Mouse (Mus musculus) liver, embryonic 11.5 days (tissue): ENCODE results near the gene Zswim1. TPM values are rescaled to one million over a fixed set of nuclear protein-coding genes. Genes with fewer than 3 reads are reported as not detected.
"Not testable (repeated sequence)": the region's sequence is repeated elsewhere in the genome, so short reads cannot be mapped to it uniquely, and the experiment has no call there.

Experiments
- ATAC-seq: fragments of 200-750 bp; cut with Nextera tagmentation; replicated peaks from 2 replicates; pipeline ENCODE4 v1.8.0; 2017; ENCODE audit warnings: moderate number of reproducible peaks, mild to moderate bottlenecking, moderate TSS enrichment, moderate library complexity; ENCODE audit not compliant: low FRiP score
- DNase-seq: peaks from one replicate; pipeline ENCODE4 v3.0.0-alpha.2; 2017; ENCODE audit warnings: low spot score
- H3K27ac ChIP-seq: fragments of 300-500 bp; sonication (generic); 2 replicates; pipeline ENCODE4 v1.5.1; 2014; ENCODE audit warnings: mild to moderate bottlenecking, low read depth, low read length, control low read depth
- H3K27me3 ChIP-seq: fragments of 300-500 bp; sonication (generic); replicated peaks from 2 replicates; pipeline ENCODE4 v1.6.1; 2014; ENCODE audit warnings: low read length, mixed read lengths; ENCODE audit not compliant: control insufficient read depth, insufficient read depth
- H3K36me3 ChIP-seq: fragments of 300-500 bp; sonication (generic); 2 replicates; pipeline ENCODE4 v1.6.1; 2014; ENCODE audit warnings: mild to moderate bottlenecking, low read length, moderate library complexity, mixed read lengths; ENCODE audit not compliant: control insufficient read depth, insufficient read depth
- H3K4me1 ChIP-seq: fragments of 300-500 bp; sonication (generic); replicated peaks from 2 replicates; pipeline ENCODE4 v1.6.1; 2014; ENCODE audit warnings: low read length, mixed read lengths; ENCODE audit not compliant: control insufficient read depth, insufficient read depth
- H3K4me2 ChIP-seq: fragments of 300-500 bp; sonication (generic); 2 replicates; pipeline ENCODE4 v1.6.1; 2014; ENCODE audit warnings: mild to moderate bottlenecking, control low read depth, moderate library complexity
- H3K4me3 ChIP-seq: fragments of 300-500 bp; sonication (generic); 2 replicates; pipeline ENCODE4 v1.5.1; 2014; ENCODE audit warnings: low read depth, low read length, control low read depth
- H3K9ac ChIP-seq: fragments of 300-500 bp; sonication (generic); 2 replicates; pipeline ENCODE4 v1.6.1; 2014; ENCODE audit warnings: low read depth, low read length, control low read depth
- H3K9me3 ChIP-seq: fragments of 300-500 bp; sonication (generic); 2 replicates; pipeline ENCODE4 v1.6.1; 2016; ENCODE audit warnings: low read length, inconsistent platforms, mixed read lengths; ENCODE audit not compliant: control insufficient read depth
- WGBS: fragments of 180-500 bp; shearing (Covaris S2); extraction: QIAGEN DNeasy Blood & Tissue Kit; methylation state at CpG from one replicate; pipeline ENCODE4 v1.1.7; 2014; 5-methylcytosine and 5-hydroxymethylcytosine counted together
- polyA plus RNA-seq: library from polyadenylated mRNA; unstranded; fragments of >200 nt; fragmentation: Nextera tagmentation; extraction: Ambion mirVana; gene quantifications from 2 replicates; pipeline ENCODE4 v1.2.1, GENCODE M21; 2014

Zswim1 gene
- polyA plus RNA-seq, 1 experiment from 2014 or later = 13.7 TPM

DNA sequence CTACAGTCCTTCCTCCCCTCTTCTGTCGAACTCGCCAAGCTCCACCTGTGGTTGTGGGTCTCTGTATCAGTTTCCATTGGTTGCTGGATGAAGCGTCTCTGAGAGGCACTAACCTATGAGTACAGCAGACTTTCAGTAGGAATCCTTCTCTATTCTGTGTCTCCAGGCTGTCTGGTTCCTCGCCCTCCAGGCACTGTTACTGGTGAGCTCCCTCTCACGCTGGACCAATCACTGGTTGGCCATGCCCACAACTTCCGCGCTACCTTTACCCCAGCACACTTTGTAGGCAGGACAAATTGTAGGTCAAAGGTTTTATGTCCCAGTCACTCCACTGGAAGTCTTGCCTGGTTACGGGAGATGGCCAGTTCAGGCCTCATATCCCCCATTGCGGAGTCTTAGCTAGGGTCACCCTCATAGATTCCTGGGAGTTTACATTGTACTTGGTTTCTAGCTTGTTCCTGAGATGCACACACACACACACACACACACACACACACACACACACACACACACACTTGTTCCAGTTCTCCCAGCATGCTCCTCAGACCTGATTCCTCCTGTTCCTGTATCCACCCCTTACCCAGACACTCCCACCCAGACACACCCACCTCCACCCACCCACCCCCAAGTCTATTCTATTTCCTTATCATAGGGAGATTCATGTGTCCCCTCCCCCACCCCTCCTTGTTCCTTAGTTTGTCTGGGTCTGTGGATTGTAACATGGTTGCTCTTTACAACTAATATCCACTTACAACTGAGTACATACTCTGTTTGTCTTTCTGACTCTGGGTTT is 37.4 kb downstream of the Zswim1 start:
- DNase-seq (no peak), ATAC-seq (peak; percentile 35; the same call in 1 of the 2 replicates)
- Histone ChIP-seq H3K27me3 (peaks cover 36% of the 10 kb centered on the region), H3K9me3 (no peaks in the 10 kb centered on the region), H3K36me3 (no peaks in the 10 kb centered on the region), H3K27ac (peak overlapping the region; percentile 34), H3K4me2 (peak overlapping the region; percentile 6; the same call in 1 of the 2 replicates), H3K9ac (no peak overlapping the region), H3K4me3 (0 out of 2 replicates have a peak overlapping the region, but pooled peaks have one; percentile 4), H3K4me1 (peaks cover 17% of the 10 kb centered on the region)
- WGBS = 44% methylated on average over 9 of the region's 9 CpGs

- no peak overlapping the region for H3K4me3 ChIP-seq
- peaks cover 17% of the 10 kb centered on the region for H3K4me1 ChIP-seq
- no peaks in the 10 kb centered on the region for H3K36me3 ChIP-seq
- H3K9me3 ChIP-seq = no peaks in the 10 kb centered on the region
- H3K27ac ChIP-seq = no peak overlapping the region
- ATAC-seq = no peak
- no peak overlapping the region for H3K9ac ChIP-seq
- 72% methylated on average over 4 of the region's 4 CpGs for WGBS
- no peak for DNase-seq
- H3K4me2 ChIP-seq = no peak overlapping the region
- H3K27me3 ChIP-seq = peaks cover 24% of the 10 kb centered on the region
Measured at GRCm38 (mm10) chr2:164861094-164861493, 38.6 kb downstream of the Zswim1 start.

DNA sequence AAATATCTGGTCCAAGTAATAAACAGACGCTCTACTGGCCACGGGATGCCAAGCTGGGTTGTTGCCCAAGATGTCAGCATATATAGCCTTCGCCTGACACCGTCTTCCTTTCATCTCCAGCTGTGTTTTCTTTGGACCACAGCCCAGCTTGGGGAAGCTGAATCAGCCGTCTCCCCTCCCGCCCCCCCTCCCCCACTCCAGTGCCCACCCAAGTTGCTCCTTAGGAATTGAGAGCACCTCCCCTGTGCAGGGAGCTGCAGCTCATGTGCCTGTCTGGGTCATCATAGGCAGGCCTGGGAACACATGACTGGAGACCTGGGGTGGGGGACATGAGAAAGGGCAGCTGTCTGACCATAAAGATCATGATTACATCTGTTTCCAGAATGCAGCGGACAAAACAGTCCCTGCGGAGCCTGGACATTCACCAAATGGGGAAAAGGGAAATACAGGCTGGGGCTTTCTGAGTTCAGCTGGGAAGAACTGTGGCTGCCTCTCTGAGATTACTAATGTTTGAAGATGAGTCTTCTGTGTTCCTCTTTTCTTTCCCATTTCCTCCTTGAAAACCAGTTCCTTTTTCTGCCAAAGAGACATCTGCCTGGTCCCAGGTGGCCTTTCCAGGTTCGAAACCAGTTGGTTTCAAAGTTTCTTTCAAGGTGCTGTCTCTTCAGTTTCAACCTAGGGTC is 39.8 kb downstream of the Zswim1 start:
- no peak overlapping the region for H3K27ac ChIP-seq
- H3K27me3 ChIP-seq = peaks cover 11% of the 10 kb centered on the region
- ATAC-seq = no peak
- peaks cover 13% of the 10 kb centered on the region for H3K4me1 ChIP-seq
- no peak for DNase-seq
- 54% methylated on average over 9 of the region's 9 CpGs for WGBS
- no peaks in the 10 kb centered on the region for H3K36me3 ChIP-seq
- H3K4me3 ChIP-seq = no peak overlapping the region
- H3K9ac ChIP-seq = no peak overlapping the region
- H3K9me3 ChIP-seq = no peaks in the 10 kb centered on the region
- no peak overlapping the region for H3K4me2 ChIP-seq

DNA sequence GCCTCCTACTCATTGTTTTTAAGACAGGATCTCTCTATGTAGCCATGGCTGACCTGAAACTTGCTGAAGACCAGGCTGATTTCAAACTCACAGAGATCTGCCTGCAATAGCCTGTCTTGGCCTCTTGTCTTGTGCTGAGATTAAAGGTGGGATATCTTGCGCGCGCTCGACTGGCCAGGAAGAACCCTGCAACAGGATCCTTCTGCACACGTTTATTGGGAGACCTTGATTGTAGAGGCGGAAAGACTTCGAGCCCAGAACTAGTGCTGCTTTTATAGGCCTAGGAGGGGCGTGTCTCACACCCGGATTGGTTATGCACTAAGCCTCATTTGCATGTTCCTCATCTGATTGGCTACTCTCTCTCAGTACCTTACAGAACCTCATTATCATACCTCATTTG is 40.9 kb downstream of the Zswim1 start:
- not testable (repeated sequence) for H3K27me3 ChIP-seq, H3K27ac ChIP-seq, DNase-seq, H3K4me3 ChIP-seq, H3K9me3 ChIP-seq, H3K36me3 ChIP-seq, H3K9ac ChIP-seq, ATAC-seq, H3K4me2 ChIP-seq
- H3K4me1 ChIP-seq = peaks cover 13% of the 10 kb centered on the region
- WGBS = 85% methylated on average over 9 of the region's 9 CpGs

DNA sequence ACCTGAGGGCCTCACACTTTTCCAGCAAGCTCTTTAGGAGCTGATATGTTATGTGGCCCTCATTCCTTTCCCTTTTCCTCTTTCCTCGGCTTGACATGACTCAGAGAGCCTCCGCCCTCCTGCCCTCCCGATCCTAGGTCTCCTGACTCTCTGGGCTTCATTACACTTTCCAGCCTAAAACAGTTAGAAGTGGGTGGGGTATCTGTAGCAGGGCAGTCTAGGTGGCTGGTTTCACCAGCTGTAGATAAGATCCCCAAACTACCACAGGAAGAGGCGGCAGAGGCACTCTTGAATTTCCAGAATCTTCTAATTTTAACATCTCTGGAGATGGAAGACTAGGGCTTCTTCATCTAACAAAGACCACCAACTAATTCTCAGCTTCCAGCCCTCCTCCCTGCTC is 42.1 kb downstream of the Zswim1 start:
- Histone ChIP-seq H3K27me3 (no peaks in the 10 kb centered on the region), H3K36me3 (no peaks in the 10 kb centered on the region), H3K9me3 (no peaks in the 10 kb centered on the region), H3K4me1 (peaks cover 7% of the 10 kb centered on the region), H3K27ac (no peak overlapping the region), H3K9ac (no peak overlapping the region), H3K4me2 (no peak overlapping the region), H3K4me3 (no peak overlapping the region)
- ATAC-seq (no peak), DNase-seq (no peak)
- WGBS = 41% methylated on average over 4 of the region's 4 CpGs

- Histone ChIP-seq H3K27me3 (no peaks in the 10 kb centered on the region), H3K9me3 (no peaks in the 10 kb centered on the region), H3K36me3 (no peaks in the 10 kb centered on the region), H3K9ac (no peak overlapping the region), H3K4me1 (peaks cover 2% of the 10 kb centered on the region; the same call in 1 of the 2 replicates), H3K4me3 (no peak overlapping the region), H3K27ac (peak overlapping the region; percentile 10; the same call in 1 of the 2 replicates), H3K4me2 (no peak overlapping the region)
- WGBS = 51% methylated on average over 16 of the region's 16 CpGs
- DNase-seq (no peak), ATAC-seq (no peak)
Measured at GRCm38 (mm10) chr2:164866741-164867551, 44.5 kb downstream of the Zswim1 start.

- Histone ChIP-seq H3K9me3 (no peaks in the 10 kb centered on the region), H3K4me3 (no peak overlapping the region), H3K9ac (no peak overlapping the region), H3K27ac (peak overlapping the region; percentile 10; the same call in 1 of the 2 replicates), H3K36me3 (no peaks in the 10 kb centered on the region), H3K4me2 (no peak overlapping the region), H3K27me3 (no peaks in the 10 kb centered on the region), H3K4me1 (no peaks in the 10 kb centered on the region)
- DNase-seq = no peak
- ATAC-seq = no peak
- 88% methylated on average over 7 of the region's 7 CpGs for WGBS
Measured at GRCm38 (mm10) chr2:164867566-164867965, 45.1 kb downstream of the Zswim1 start.

DNA sequence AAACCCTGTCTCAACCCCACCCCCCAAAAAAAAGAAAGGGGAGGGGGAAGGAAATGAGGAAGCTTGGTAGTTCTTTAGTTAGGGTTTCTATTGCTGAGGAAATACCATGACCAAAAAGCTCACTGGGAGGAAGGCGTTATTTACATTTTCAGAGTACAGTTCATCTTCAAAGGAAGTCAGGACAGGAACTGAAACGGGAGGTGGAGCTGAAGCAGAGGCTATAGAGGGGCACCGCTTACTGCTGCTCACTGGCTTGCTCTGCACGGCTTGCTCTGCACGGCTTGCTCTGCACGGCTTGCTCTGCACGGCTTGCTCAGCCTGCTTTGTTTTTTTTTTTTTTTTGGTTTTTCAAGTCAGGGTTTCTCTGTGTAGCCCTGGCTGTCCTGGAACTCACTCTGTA is 46.0 kb downstream of the Zswim1 start:
- ATAC-seq (no peak), DNase-seq (no peak)
- Histone ChIP-seq H3K27ac (no peak overlapping the region), H3K4me2 (no peak overlapping the region), H3K9ac (no peak overlapping the region), H3K4me1 (no peaks in the 10 kb centered on the region), H3K9me3 (no peaks in the 10 kb centered on the region), H3K4me3 (no peak overlapping the region), H3K27me3 (no peaks in the 10 kb centered on the region), H3K36me3 (no peaks in the 10 kb centered on the region)
- 61% methylated on average over 7 of the region's 7 CpGs for WGBS
